Mouse (Mus musculus) regulatory T cell (primary cell): ENCODE results near the gene Apom.

ENCODE experiments used
- in situ Hi-C: fragments of 300-600 bp; cut with MboI, MseI; formaldehyde crosslinking; loops from one replicate; pipeline ENCODE4 v1.15.1; 2025; ENCODE audit warnings: high pct_unique_total_duplicates

Gene Apom

GRCm38 (mm10) chr17:35127017-35127416 lies 4.8 kb downstream of the Apom start:
- in situ Hi-C loops: no loop called here

DNA sequence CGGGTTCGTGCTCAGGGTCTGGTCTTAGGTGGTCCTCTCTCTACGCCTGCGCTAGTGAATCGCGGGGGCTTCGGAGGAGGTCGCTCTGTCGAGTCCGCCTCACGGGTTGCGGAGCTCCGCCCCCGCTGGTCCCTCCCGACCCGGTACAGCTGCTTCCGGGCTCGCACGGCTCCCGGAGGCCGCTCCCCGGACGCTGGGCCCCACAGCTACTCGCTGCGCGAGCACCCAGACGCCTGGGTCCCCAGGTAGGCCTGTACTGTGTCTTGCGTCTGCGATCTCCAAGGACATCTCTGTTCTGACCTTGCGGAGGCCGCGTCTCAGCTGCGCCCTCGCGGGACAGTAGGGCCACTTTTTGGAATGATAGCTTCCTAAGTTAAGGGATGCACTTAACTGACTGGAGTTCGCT lies 5.6 kb downstream of the Apom start, which contains the start of gene D17H6S53E:
Gene D17H6S53E, plus strand, starts transcription at position 168 of the 406 bp plus-strand sequence.
- in situ Hi-C loops: no loop called here

GRCm38 (mm10) chr17:35125578-35125977 lies 6.3 kb downstream of the Apom start:
- in situ Hi-C loops: no loop called here

- in situ Hi-C loops: no loop called here
These were observed 6.8 kb downstream of the Apom start for GRCm38 (mm10) chr17:35125081-35125480.

DNA sequence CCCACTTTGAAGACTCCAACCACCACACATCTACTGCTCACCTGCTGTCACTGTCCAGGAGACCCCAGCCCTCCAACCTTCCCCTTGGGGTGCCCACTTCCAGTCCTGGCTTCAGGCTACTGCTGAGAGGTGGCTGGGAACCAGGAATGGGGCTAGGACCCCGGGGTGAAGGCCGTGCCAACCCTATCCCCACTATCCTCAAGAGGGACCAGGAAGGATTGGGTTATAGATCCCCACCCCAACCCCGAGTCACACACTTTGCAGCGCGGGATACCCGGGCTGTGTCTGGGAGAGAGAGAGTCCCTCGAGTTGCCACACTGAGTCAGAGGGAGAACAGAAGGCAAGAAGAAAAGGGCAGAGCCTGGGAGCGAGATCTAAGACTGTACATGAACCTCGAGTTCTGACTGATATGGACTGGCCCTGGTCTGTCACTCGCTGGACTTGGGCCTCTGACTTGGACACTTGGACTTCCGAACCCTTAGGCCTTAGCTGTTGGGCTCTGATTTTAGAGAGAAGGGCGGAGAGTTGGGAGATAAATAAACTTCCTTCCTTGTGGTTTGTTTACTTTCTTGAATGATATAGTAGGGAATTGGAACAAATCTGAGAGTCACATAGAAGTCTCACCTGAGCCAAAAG lies 7.5 kb downstream of the Apom start:
- in situ Hi-C loops: loop anchor here (5.0 kb wide), 1 partner anchor 72 kb away; no protein-coding TSS in a partner anchor

DNA sequence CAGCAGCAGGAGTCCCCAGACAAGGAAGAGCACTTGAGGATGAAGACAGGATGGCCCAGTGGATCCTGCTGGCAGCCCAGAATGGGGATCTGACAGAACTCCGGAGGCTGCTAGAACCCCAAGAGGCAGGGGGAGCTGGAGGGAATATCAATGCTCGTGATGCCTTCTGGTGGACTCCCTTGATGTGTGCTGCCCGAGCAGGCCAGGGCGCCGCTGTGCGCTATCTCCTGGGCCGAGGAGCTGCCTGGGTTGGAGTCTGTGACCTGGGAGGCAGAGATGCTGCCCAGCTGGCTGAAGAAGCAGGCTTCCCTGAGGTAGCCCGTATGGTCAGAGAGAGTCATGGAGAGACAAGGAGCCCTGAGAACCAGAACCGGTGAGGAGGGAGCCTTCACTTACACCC lies 8.6 kb downstream of the Apom start:
- in situ Hi-C loops: loop anchor here (5.0 kb wide), 1 partner anchor 71 kb away; no protein-coding TSS in a partner anchor

GRCm38 (mm10) chr17:35121871-35122303 lies 10.0 kb downstream of the Apom start, which contains the start of gene Csnk2b:
TSS of gene Csnk2b (minus strand) at chr17:35122053.
- in situ Hi-C loops: loop anchor here (5.0 kb wide), 1 partner anchor 70 kb away; no protein-coding TSS in a partner anchor

DNA sequence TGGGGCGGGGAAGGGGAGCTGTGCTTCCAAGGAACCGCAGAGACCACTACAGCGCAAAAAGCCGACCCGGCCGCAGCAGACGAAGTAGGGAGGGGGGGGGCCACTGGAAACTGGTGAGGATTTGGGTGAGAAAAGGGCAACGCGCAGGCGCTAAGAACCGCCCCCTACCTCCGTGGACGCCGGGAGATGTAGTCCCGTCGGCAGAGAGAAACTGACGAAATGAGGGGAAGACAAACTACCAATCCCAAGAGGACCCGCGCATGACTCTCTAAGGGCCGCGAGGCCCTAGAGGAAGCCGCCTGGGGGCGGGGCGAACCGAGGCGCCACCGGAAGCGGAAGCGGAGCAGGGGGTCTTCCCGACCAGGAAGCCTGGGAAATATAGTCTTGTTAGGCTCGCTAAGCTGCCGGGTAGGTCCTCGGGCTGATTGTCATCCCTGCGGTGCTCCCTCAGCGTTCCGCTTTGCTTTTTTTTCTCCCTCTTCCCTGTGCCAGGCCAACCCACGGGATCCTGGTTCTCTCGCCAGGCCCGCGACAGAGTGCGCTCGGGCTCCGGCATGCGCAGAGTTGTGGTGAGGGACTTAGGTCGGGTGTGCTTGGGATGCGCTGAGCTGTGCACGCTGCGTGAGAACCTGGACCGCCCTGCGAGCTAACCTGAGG lies 10.6 kb downstream of the Apom start, which contains the start of gene Gpank1:
Gene Gpank1, plus strand, starts transcription at position 313 of the 657 bp plus-strand sequence.
- in situ Hi-C loops: loop anchor here (5.0 kb wide), 1 partner anchor 69 kb away; no protein-coding TSS in a partner anchor

- in situ Hi-C loops: loop anchor here (5.0 kb wide), 1 partner anchor 68 kb away; no protein-coding TSS in a partner anchor
These were observed 11.1 kb downstream of the Apom start for GRCm38 (mm10) chr17:35120745-35121142.

- in situ Hi-C loops: no loop called here
These were observed 16.5 kb downstream of the Apom start, which contains the start of gene Ly6g5b for GRCm38 (mm10) chr17:35115046-35116019. TSS of gene Ly6g5b (minus strand) at chr17:35115428.

DNA sequence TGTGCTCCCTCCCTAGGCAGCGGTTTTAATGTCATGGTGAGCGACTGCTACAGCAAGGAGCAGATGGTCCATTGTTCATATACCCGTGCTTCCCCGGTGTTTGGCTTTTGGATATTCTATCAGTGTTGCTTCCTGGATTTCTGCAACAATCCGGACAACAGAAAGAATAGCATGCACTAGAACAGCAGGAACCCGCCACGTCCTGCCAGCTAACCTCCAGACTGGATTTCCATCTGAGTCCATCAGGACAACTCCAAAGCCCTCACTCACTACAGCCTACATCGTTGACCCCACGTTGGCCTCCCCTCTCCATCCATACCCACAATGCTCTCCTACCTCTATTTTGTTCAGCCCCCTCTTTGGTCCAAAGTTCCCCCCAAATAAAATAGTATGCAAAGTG lies 20.1 kb downstream of the Apom start:
- in situ Hi-C loops: no loop called here

GRCm38 (mm10) chr17:35108097-35108496 lies 23.8 kb downstream of the Apom start, which contains the start of gene Ly6g5c:
TSS of gene Ly6g5c (plus strand) at chr17:35108279.
- in situ Hi-C loops: loop anchor here (5.0 kb wide), 1 partner anchor 96 kb away; no protein-coding TSS in a partner anchor

DNA sequence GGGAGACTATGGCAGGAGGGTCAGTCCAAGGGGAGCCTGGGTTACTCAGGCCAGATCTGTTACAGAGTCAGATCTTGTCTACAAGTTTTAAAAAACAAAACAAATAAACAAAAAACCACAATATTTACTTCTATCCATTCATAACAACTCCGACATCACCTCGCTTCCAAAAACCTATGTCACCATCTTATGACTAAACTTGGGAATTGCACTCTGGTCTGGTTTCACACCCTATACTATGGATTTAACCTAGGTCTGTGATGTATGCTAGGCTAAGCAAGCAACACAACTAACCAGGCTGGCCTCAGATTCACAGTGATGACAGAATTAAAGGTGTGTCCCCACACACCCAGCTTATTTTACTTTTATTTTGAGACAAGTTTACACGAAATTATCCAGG lies 25.3 kb downstream of the Apom start:
- in situ Hi-C loops: loop anchor here (5.0 kb wide), 1 partner anchor 94 kb away; no protein-coding TSS in a partner anchor

DNA sequence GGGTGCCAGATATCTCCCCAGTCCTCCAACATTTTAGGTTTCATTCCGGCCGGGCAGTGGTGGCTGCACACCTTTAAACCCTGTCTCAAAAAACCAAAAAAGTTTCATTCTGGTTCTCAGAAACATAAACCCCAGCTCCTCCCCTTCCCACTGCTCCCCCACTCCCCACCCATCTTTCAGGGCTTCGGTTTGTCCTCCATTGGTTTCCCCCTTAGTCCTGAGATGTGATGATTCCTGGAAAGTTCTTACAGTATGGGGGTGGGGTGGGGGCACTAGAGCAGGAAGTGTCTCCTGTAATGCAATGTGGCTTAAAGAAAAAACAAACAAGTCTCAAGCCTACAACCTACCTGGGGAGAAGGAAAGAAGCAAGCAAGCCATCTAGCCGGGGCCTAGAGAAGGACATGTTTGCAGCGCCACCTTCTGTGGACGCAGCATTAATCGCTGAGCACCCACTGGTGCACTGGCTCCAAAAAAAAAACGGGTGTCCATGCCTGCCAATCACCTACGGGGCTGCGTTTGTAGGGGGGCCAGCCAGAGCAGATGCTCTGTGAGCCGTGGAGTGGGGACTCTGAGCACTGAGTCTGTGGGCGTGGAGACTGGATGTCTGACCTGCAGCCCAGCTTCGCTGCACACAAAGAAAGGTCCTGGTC lies 26.0 kb downstream of the Apom start:
- in situ Hi-C loops: loop anchor here (5.0 kb wide), 1 partner anchor 94 kb away; no protein-coding TSS in a partner anchor

DNA sequence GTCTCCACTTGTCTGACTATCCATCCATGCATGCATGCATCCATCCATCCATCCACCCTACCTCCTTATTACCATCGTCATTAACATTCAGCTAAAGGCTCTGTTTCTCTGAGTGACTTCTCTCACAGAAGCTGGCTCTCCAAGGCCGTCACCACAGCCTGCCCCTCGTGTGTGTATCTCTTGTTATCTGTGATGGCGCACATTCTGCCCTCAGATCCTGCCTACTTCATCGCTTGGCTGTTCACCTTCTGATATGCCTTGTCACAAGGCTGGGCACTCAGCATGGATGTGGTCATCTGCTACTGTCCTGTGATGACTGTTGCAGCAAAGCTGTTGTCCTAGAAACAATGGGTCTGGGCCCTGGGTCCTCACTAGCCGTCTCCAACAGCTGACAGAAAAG lies 27.1 kb downstream of the Apom start:
- in situ Hi-C loops: loop anchor here (5.0 kb wide), 1 partner anchor 92 kb away; no protein-coding TSS in a partner anchor

- in situ Hi-C loops: no loop called here
These were observed 27.8 kb downstream of the Apom start for GRCm38 (mm10) chr17:35104079-35104478.

DNA sequence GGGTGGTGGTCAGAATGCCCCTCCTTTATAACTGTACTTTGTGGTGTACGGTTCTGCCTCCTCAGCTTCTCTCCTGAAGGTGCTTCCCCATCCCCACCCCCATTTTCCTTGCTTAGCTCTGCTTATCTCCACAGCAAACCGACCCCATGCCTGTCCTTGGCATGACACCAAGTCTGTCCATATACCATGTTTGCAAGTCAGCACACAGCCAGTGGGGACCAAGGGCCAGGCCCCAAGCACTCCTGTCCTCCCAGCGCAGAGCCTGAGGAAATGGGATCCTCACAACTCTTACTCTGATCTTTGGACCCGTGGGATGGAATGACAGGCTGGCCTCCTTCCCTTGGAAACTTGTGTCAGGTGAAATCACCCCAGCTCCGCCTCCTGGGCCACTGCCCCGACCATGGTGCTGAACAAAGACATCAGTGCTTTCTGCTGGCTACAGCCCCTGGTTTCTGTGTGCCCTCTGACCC lies 28.6 kb downstream of the Apom start:
- in situ Hi-C loops: no loop called here

GRCm38 (mm10) chr17:35102299-35102698 lies 29.6 kb downstream of the Apom start:
- in situ Hi-C loops: no loop called here

GRCm38 (mm10) chr17:35101161-35101560 lies 30.7 kb downstream of the Apom start:
- in situ Hi-C loops: no loop called here

DNA sequence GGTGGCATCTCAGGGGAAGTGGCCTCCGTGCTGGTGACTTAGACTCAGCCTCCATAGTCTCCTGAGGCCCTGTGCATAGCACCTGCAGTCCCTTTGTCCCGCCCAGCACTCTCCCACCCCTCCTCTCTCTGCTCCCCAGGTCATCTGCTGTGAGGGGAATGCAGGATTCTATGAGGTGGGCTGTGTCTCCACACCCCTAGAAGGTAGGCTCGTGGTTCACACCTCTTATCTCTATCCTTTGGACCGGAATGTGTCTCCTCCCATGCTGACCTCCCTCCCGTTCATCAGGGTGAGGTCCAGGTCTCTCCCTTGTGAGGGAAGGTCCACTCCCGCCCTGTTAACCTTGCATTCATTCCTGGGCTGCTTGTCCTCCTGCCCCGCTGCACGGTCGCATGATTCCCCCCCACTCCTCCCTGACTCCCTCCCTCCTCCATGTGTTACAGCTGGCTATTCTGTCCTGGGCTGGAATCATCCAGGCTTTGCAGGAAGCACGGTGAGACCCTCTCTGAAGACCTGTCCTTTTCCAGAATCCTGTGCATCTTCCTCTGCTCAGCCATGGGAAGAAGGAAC lies 31.6 kb downstream of the Apom start:
- in situ Hi-C loops: no loop called here
